Mouse (Mus musculus): ENCODE results near the gene Tnk1. TPM values are rescaled to one million over a fixed set of nuclear protein-coding genes. Genes with fewer than 3 reads are reported as not detected.

Gene Tnk1
- 0.48 TPM in 1 of 2 replicates, not detected in the other for total RNA-seq (2014; fragmentation: Nextera tagmentation)
- 0.34 TPM in 1 of 2 replicates, not detected in the other for total RNA-seq (2017)

- no peak for ATAC-seq (replicated peaks; ENCODE audit: low FRiP score, low TSS enrichment, poor library complexity, severe bottlenecking)
These were observed at the start of gene Tnk1 for GRCm38 (mm10) chr11:69858113-69858998. Tnk1 (minus strand) TSS chr11:69858730.

DNA sequence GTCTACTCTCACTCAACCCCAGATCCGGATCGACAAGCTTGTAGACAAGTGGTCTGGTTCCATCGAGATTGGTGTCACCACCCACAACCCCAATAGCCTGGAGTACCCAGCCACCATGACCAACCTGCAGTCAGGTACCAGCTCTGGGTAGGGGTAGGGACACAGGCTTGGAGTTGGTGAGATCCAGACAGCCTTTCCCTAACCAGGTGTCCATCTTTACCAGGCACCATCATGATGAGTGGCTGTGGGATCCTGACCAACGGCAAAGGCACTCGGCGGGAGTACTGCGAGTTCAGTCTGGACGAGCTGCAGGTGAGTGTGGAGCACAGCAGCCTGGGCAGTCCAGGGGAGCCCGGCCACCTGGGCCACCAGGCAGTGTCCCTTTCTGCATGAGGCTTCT, 45.8 kb upstream of the Tnk1 start:
- ATAC-seq (replicated peaks; ENCODE audit: low FRiP score, low TSS enrichment, poor library complexity, severe bottlenecking) = no peak

DNA sequence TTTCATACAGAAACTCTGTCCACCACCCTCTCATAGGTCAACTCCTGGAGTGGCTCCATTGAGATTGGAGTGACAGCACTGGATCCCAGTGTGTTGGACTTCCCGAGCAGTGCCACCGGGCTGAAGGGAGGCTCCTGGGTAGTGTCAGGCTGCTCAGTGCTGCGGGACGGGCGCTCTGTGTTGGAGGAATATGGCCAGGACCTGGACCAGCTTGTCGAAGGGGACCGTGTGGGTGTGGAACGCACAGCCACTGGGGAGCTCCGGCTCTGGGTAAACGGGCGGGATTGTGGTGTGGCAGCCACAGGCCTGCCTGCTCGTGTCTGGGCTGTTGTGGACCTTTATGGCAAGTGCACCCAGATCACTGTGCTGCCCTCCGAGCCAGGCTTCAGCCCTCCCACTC, 44.4 kb upstream of the Tnk1 start:
- no peak for ATAC-seq (replicated peaks; ENCODE audit: low FRiP score, low TSS enrichment, poor library complexity, severe bottlenecking)

DNA sequence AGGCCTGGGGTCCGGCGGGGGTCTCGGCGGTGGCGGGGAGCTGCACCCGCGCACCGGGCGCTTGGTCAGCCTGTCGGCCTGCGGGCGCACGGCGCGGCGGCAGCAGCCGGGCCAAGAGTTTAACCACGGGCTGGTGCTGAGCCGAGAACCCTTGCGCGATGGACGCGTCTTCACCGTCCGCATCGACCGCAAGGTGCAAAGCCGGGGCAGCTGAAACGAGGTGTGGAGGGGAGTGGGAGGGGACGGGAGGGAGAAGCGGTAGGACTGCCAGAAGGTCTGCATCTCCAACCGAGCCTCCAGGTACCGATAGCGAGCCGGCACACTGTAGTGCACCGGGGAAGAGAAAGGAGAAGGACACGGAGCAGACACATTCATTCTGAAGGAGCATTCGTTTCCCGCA, 43.5 kb upstream of the Tnk1 start:
- no peak for ATAC-seq (replicated peaks; ENCODE audit: low FRiP score, low TSS enrichment, poor library complexity, severe bottlenecking)

DNA sequence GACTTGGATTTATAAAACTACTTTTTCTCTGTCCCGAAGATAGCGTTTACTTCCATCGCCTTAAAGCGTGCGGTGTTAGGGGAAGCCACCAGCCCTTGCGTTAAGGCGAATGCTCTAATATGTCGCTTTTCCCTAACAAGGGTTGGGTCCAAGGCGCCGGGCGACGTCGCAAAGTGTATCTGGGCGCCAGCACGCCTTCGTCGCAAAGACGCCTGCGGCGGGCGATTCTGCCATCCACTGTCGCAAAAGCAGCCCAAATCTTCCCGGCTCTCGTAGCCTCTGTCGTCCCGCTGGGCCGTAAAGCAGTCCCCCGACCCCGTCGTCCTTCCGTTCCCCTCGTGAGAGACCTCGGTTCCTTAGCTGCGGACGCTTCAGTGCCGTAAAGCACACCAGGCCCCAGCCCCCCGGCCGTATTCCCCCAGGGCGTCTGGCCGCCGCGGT, 42.9 kb upstream of the Tnk1 start:
- ATAC-seq (replicated peaks; ENCODE audit: low FRiP score, low TSS enrichment, poor library complexity, severe bottlenecking) = peak; percentile 76

- peak; percentile 87 for ATAC-seq (replicated peaks; ENCODE audit: low FRiP score, low TSS enrichment, poor library complexity, severe bottlenecking)
These were observed 42.2 kb upstream of the Tnk1 start, which contains the start of the genes 2810408A11Rik and Neurl4 for GRCm38 (mm10) chr11:69900471-69901405. 2810408A11Rik (minus strand) TSS chr11:69900987. Neurl4 (plus strand) TSS chr11:69901072.

GRCm38 (mm10) chr11:69899870-69900269, 41.3 kb upstream of the Tnk1 start:
- no peak for ATAC-seq (replicated peaks; ENCODE audit: low FRiP score, low TSS enrichment, poor library complexity, severe bottlenecking)

- ATAC-seq (replicated peaks; ENCODE audit: low FRiP score, low TSS enrichment, poor library complexity, severe bottlenecking) = peak; percentile 52; the same call in 1 of the 2 replicates
These were observed 36.8 kb upstream of the Tnk1 start, which contains the start of gene Acap1 for GRCm38 (mm10) chr11:69895291-69895690. Acap1 (minus strand) TSS chr11:69895539.

- 0 out of 2 replicates have a peak, but pooled peaks have one; percentile 23 for ATAC-seq (replicated peaks; ENCODE audit: low FRiP score, low TSS enrichment, poor library complexity, severe bottlenecking)
These were observed 36.1 kb upstream of the Tnk1 start for GRCm38 (mm10) chr11:69894671-69895070.

- ATAC-seq (replicated peaks; ENCODE audit: low FRiP score, low TSS enrichment, poor library complexity, severe bottlenecking) = peak; percentile 70
These were observed 33.0 kb upstream of the Tnk1 start for GRCm38 (mm10) chr11:69891482-69891881.

DNA sequence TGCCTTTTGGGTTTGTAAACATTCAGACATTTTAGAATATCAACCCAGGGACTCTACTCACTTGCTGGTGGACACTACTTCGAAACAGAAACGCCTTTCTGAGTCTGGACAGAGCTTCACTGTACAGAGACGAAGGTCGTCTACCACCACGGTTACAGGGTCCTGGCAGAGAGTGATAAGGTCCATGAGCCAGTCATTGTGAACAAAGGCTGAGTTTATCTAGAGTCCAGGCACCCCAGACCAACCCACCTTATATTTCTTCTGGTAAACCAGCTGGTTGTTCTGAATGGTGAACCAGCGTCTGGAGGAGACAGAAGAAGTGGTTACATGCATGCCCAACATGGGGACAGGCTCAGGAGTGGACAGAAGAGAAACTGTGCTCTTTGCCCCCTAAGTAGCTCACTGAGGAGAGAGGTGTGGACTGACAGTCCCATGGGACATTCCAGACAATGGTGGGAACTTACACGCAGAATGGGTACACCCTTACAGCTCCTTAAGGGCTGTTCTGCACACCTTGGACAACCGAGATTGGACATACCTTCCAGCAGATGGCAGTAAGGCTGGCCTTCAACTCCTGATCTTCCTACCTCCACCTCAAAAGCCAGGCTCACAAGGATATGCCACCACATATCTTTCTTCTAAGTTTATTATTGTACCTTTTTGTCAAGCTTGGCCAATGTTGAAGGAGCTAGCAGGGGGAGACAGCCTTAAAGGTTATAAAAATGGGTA, 28.5 kb upstream of the Tnk1 start:
- ATAC-seq (replicated peaks; ENCODE audit: low FRiP score, low TSS enrichment, poor library complexity, severe bottlenecking) = peak; percentile 61

DNA sequence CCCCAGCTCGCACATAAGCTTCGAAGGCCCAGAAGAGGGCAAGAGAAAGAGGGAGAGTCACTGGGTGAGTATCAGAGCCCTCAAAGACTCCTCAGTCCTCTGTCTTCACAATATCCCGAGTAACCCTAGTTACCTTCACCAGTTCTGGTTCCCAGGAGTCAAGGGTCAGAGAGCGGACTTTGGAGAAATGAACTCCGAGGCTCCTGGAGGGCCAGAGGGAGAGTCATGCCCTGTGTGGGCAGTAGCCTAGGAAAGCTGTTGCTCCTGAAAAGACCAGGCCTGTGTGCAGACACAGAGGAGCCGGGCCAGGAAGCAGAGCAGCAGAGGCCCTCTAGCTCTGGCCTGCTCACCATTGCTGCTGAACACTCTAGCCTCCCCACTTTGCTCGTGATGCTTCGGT, 26.1 kb upstream of the Tnk1 start:
- no peak for ATAC-seq (replicated peaks; ENCODE audit: low FRiP score, low TSS enrichment, poor library complexity, severe bottlenecking)

DNA sequence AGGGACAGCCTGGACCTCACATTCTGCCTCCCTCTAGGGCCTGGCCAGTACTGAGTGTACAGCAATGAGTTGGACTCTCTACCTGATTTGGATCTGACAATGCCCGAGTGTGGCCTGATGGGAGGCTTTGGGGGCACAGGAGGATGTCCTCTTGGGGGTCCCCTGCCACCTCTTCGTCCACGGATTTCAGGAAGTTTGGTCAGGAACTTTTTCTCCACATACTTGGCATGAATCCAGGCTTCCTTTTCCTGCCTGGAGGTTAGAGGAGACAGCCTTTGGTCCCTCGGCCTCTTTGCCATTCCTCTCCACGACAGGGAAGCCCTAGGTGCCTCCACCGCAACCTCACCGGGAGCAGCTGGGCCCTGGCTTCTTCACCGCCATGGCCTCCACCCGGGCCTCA, 25.7 kb upstream of the Tnk1 start:
- ATAC-seq (replicated peaks; ENCODE audit: low FRiP score, low TSS enrichment, poor library complexity, severe bottlenecking) = no peak

- peak; percentile 26; the same call in 1 of the 2 replicates for ATAC-seq (replicated peaks; ENCODE audit: low FRiP score, low TSS enrichment, poor library complexity, severe bottlenecking)
These were observed 25.1 kb upstream of the Tnk1 start for GRCm38 (mm10) chr11:69883527-69884151.

GRCm38 (mm10) chr11:69883066-69883465, 24.5 kb upstream of the Tnk1 start:
- no peak for ATAC-seq (replicated peaks; ENCODE audit: low FRiP score, low TSS enrichment, poor library complexity, severe bottlenecking)

- no peak for ATAC-seq (replicated peaks; ENCODE audit: low FRiP score, low TSS enrichment, poor library complexity, severe bottlenecking)
These were observed 23.5 kb upstream of the Tnk1 start for GRCm38 (mm10) chr11:69881787-69882670.

- peak; percentile 14; the same call in 1 of the 2 replicates for ATAC-seq (replicated peaks; ENCODE audit: low FRiP score, low TSS enrichment, poor library complexity, severe bottlenecking)
These were observed 22.5 kb upstream of the Tnk1 start, which contains the start of gene Kctd11 for GRCm38 (mm10) chr11:69880853-69881603. Kctd11 (minus strand) TSS chr11:69881406.
